ENCODE assay signal across 10 mouse cellular contexts in the genomic region with DNA sequence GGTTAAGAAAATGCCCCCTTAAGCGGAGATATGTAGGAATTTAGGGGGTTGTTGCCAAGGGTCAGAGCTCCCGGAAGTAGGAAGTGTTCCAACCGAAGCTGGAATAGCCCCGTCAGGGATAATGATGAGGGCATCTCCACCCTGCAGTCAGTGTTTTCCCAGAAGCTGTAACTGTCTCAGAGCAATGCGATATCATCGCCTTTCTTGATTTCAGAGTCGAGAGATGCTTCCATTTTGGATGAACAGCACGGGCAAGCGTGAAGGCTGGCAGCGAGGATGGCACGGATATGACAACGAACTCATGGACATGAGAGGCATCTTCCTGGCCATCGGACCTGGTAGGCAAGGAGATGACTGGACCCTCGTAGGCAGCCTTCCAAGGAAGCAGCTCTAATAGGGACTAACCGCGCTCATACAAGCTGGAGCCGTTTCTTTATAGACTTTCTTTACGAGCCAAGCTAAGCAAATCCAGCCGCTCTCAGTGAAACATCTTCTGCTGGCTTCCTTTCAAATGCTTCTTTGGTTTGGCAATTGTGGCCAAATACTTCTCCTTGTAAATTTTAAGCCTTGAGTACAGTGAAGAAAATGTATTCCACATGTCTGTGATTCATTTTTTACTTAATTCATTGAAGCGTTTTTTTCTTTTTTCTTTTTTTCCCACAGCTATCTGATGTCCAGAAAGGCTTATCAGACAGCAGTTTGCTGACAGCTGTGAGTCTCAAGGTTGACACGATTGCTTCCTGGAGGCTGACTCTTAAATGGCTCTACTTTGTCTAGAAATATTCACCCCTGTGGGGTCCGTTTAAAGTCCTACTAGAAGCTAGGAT.
A peak's percentile ranks its signal among the peaks of the same experiment; 100 is the strongest.
DNase-seq lines count a peak whose midpoint lies in the region; ATAC-seq and TF ChIP-seq lines count a peak whose summit lies in the region.
"Had no signal": no experiment of that assay in that cellular context is flagged by ENCODE, and none has a peak within 500 bp of the region (broad histone marks: within the 10 kb centered on the region; RNA-seq: fewer than 3 reads in every experiment).

No protein-coding gene starts in this region.

- no peak overlapping the region for H3K9ac ChIP-seq in embryonic facial prominence, embryonic 12.5 days
- H3K9ac ChIP-seq in lung, embryonic 14.5 days: no peak overlapping the region
- no peak overlapping the region for H3K9ac ChIP-seq in intestine, embryonic 15.5 days
- no peak overlapping the region for H3K9ac ChIP-seq in midbrain, embryonic 14.5 days (replicated peaks; ENCODE audit: low read length)
- H3K9ac ChIP-seq: midbrain, embryonic 12.5 days had no signal

- no peak overlapping the region; the same call in 1 of the 2 replicates for H3K4me2 ChIP-seq in embryonic facial prominence, embryonic 12.5 days (replicated peaks)
- H3K4me2 ChIP-seq in lung, embryonic 14.5 days: 0 out of 2 replicates have a peak overlapping the region, but pooled peaks have one; percentile 32
- no peak overlapping the region for H3K4me2 ChIP-seq in intestine, embryonic 15.5 days (replicated peaks)
- H3K4me2 ChIP-seq in midbrain, embryonic 14.5 days (ENCODE audit: low read length): no peak overlapping the region
- H3K4me2 ChIP-seq: midbrain, embryonic 12.5 days had no signal

- H3K27me3 ChIP-seq in embryonic facial prominence, embryonic 12.5 days: no peaks in the 10 kb centered on the region
- H3K27me3 ChIP-seq in embryonic facial prominence, embryonic 10.5 days (replicated peaks; ENCODE audit: low read depth, poor library complexity, severe bottlenecking): no peaks in the 10 kb centered on the region
- no peaks in the 10 kb centered on the region for H3K27me3 ChIP-seq in lung, embryonic 14.5 days (ENCODE audit: insufficient read depth, low read length)
- H3K27me3 ChIP-seq in intestine, embryonic 15.5 days (replicated peaks): no peaks in the 10 kb centered on the region
- H3K27me3 ChIP-seq in midbrain, embryonic 14.5 days (ENCODE audit: control insufficient read depth, insufficient read depth, low read length): no peaks in the 10 kb centered on the region
- H3K27me3 ChIP-seq: midbrain, embryonic 12.5 days had no signal

- peaks cover 8% of the 10 kb centered on the region for H3K4me1 ChIP-seq in embryonic facial prominence, embryonic 12.5 days
- no peaks in the 10 kb centered on the region for H3K4me1 ChIP-seq in embryonic facial prominence, embryonic 10.5 days
- peaks cover 3% of the 10 kb centered on the region; the same call in 1 of the 2 replicates for H3K4me1 ChIP-seq in lung, embryonic 14.5 days (ENCODE audit: insufficient read depth)
- H3K4me1 ChIP-seq in intestine, embryonic 15.5 days (replicated peaks): no peaks in the 10 kb centered on the region
- H3K4me1 ChIP-seq in midbrain, embryonic 14.5 days (ENCODE audit: control insufficient read depth, insufficient read depth, low read length): no peaks in the 10 kb centered on the region
- H3K4me1 ChIP-seq: midbrain, embryonic 12.5 days had no signal

- H3K4me3 ChIP-seq in embryonic facial prominence, embryonic 12.5 days: no peak overlapping the region
- H3K4me3 ChIP-seq in embryonic facial prominence, embryonic 10.5 days: no peak overlapping the region
- no peak overlapping the region for H3K4me3 ChIP-seq in lung, embryonic 14.5 days (ENCODE audit: low read depth, low read length)
- H3K4me3 ChIP-seq in intestine, embryonic 15.5 days (replicated peaks): no peak overlapping the region
- H3K4me3 ChIP-seq in midbrain, embryonic 14.5 days (replicated peaks; ENCODE audit: low read depth, low read length): no peak overlapping the region
- H3K4me3 ChIP-seq: midbrain, embryonic 12.5 days had no signal

- peak overlapping the region; percentile 60; the same call in 1 of the 2 replicates for H3K27ac ChIP-seq in embryonic facial prominence, embryonic 12.5 days
- no peak overlapping the region for H3K27ac ChIP-seq in embryonic facial prominence, embryonic 10.5 days (replicated peaks)
- 0 out of 2 replicates have a peak overlapping the region, but pooled peaks have one; percentile 32 for H3K27ac ChIP-seq in lung, embryonic 14.5 days (ENCODE audit: low read depth)
- H3K27ac ChIP-seq in intestine, embryonic 15.5 days: 0 out of 2 replicates have a peak overlapping the region, but pooled peaks have one; percentile 7
- no peak overlapping the region for H3K27ac ChIP-seq in midbrain, embryonic 14.5 days (replicated peaks; ENCODE audit: low read depth, low read length)
- H3K27ac ChIP-seq: midbrain, embryonic 12.5 days had no signal

- no peak for TF ChIP-seq CTCF in lung, embryonic 14.5 days (IDR thresholded peaks at IDR 0.05; ENCODE audit: low read depth)

- H3K9me3 ChIP-seq in embryonic facial prominence, embryonic 12.5 days: no peaks in the 10 kb centered on the region
- no peaks in the 10 kb centered on the region for H3K9me3 ChIP-seq in embryonic facial prominence, embryonic 10.5 days
- H3K9me3 ChIP-seq in lung, embryonic 14.5 days (ENCODE audit: low read depth, low read length): no peaks in the 10 kb centered on the region
- H3K9me3 ChIP-seq in intestine, embryonic 15.5 days: no peaks in the 10 kb centered on the region
- no peaks in the 10 kb centered on the region for H3K9me3 ChIP-seq in midbrain, embryonic 14.5 days (ENCODE audit: control insufficient read depth, low read length)
- H3K9me3 ChIP-seq: midbrain, embryonic 12.5 days had no signal

- ATAC-seq in embryonic facial prominence, embryonic 12.5 days (ENCODE audit: insufficient number of reproducible peaks, insufficient read depth, low FRiP score, low TSS enrichment): no peak
- peak; percentile 62 for ATAC-seq in lung, embryonic 14.5 days (ENCODE audit: insufficient read depth)
- ATAC-seq in intestine, embryonic 15.5 days: no peak
- ATAC-seq in midbrain, embryonic 14.5 days (ENCODE audit: low FRiP score, low TSS enrichment): no peak

- WGBS in embryonic facial prominence, embryonic 12.5 days: 69% methylated on average over 22 of the region's 22 CpGs
- 88% methylated on average over 22 of the region's 22 CpGs for WGBS in embryonic facial prominence, embryonic 10.5 days
- 65% methylated on average over 22 of the region's 22 CpGs for WGBS in lung, embryonic 14.5 days
- 62% methylated on average over 22 of the region's 22 CpGs for WGBS in intestine, embryonic 15.5 days
- 92% methylated on average over 22 of the region's 22 CpGs for WGBS in midbrain, embryonic 14.5 days

- no peaks in the 10 kb centered on the region for H3K36me3 ChIP-seq in embryonic facial prominence, embryonic 12.5 days
- H3K36me3 ChIP-seq in embryonic facial prominence, embryonic 10.5 days (replicated peaks): no peaks in the 10 kb centered on the region
- H3K36me3 ChIP-seq in lung, embryonic 14.5 days (ENCODE audit: insufficient read depth): no peaks in the 10 kb centered on the region
- H3K36me3 ChIP-seq in intestine, embryonic 15.5 days: no peaks in the 10 kb centered on the region
- H3K36me3 ChIP-seq in midbrain, embryonic 14.5 days (ENCODE audit: control insufficient read depth, insufficient read depth, low read length): no peaks in the 10 kb centered on the region
- H3K36me3 ChIP-seq: midbrain, embryonic 12.5 days had no signal

- DNase-seq in embryonic facial prominence, embryonic 10.5 days (ENCODE audit: low spot score): no peak
- peak; percentile 92 for DNase-seq in lung, embryonic 14.5 days
- no peak for DNase-seq in lung, adult 18-20 months
- peak; percentile 41 for DNase-seq in lung, postnatal 10 days
- DNase-seq in embryo, embryonic 11 days: no peak
- DNase-seq in midbrain, embryonic 14.5 days: no peak
- DNase-seq: thymus, postnatal 25 days had no signal

Comparison
In these comparisons a context has a peak if more than half of its experiments do, and no peak if none do; other contexts are left out.
1. H3K27ac ChIP-seq: peak in embryonic facial prominence, embryonic 12.5 days (single experiment), lung, embryonic 14.5 days (single experiment) and intestine, embryonic 15.5 days (single experiment); none in embryonic facial prominence, embryonic 10.5 days (single experiment) and midbrain, embryonic 14.5 days (single experiment).
2. DNase-seq: peak in lung, embryonic 14.5 days (single experiment) and lung, postnatal 10 days (single experiment); none in embryonic facial prominence, embryonic 10.5 days (single experiment), lung, adult 18-20 months (0 of 2), embryo, embryonic 11 days (single experiment) and midbrain, embryonic 14.5 days (single experiment).